ENCODE assay signal across 8 mouse cellular contexts in genomic region chr4:147131837-147132459, GRCm38 (mm10). TPM values are rescaled to one million over a fixed set of nuclear protein-coding genes. Genes with fewer than 3 reads are reported as not detected.
DNase-seq lines count a peak whose midpoint lies in the region; ATAC-seq and TF ChIP-seq lines count a peak whose summit lies in the region.
"Not testable (repeated sequence)": the region's sequence is repeated elsewhere in the genome, so short reads cannot be mapped to it uniquely, and the experiment has no call there.

Zfp991 (plus strand) TSS chr4:147132038.

- not testable (repeated sequence) for ATAC-seq in embryonic facial prominence, embryonic 12.5 days (ENCODE audit: insufficient number of reproducible peaks, insufficient read depth, low FRiP score, low TSS enrichment); forebrain, embryonic 16.5 days; heart, postnatal 0 days (ENCODE audit: insufficient read depth, low read depth); limb, embryonic 12.5 days (ENCODE audit: insufficient number of reproducible peaks, insufficient read depth, low FRiP score, low TSS enrichment, low read depth)
- peak; percentile 53 for ATAC-seq in intestine, embryonic 15.5 days
- ATAC-seq in megakaryocyte, adult 5-6 weeks (ENCODE audit: poor library complexity, severe bottlenecking), result peak; percentile 100
- ATAC-seq in neutrophil, adult 5-6 weeks (ENCODE audit: extremely low read depth, insufficient number of reproducible peaks, low FRiP score, poor library complexity, severe bottlenecking), result 0 out of 2 replicates have a peak, but pooled peaks have one; percentile 36

- not testable (repeated sequence) for H3K9me3 ChIP-seq in ES-Bruce4 (replicated peaks; ENCODE audit: control insufficient read depth, insufficient read depth, low read length, poor library complexity, severe bottlenecking); embryonic facial prominence, embryonic 12.5 days; forebrain, embryonic 16.5 days (ENCODE audit: control insufficient read depth, low read length); heart, postnatal 0 days (replicated peaks; ENCODE audit: control insufficient read depth, low read length); intestine, embryonic 15.5 days; limb, embryonic 12.5 days

- not testable (repeated sequence) for DNase-seq in heart, postnatal 0 days (ENCODE audit: low spot score)

- not testable (repeated sequence) for H3K27ac ChIP-seq in ES-Bruce4 (ENCODE audit: insufficient read depth, low read length); embryonic facial prominence, embryonic 12.5 days; forebrain, embryonic 16.5 days (ENCODE audit: low read length); heart, postnatal 0 days (ENCODE audit: low read depth); intestine, embryonic 15.5 days; limb, embryonic 12.5 days

- TF ChIP-seq POLR2A in ES-Bruce4 (IDR thresholded peaks at IDR 0.05; ENCODE audit: insufficient read depth, low read length), result not testable (repeated sequence)

- not testable (repeated sequence) for H3K27me3 ChIP-seq in ES-Bruce4 (ENCODE audit: control insufficient read depth, insufficient read depth, low read length, poor library complexity, severe bottlenecking); embryonic facial prominence, embryonic 12.5 days; forebrain, embryonic 16.5 days (replicated peaks; ENCODE audit: control insufficient read depth, insufficient read depth, low read length); heart, postnatal 0 days (ENCODE audit: control insufficient read depth, insufficient read depth, low read length); intestine, embryonic 15.5 days (replicated peaks); limb, embryonic 12.5 days

- 29% methylated on average over 2 of the region's 15 CpGs for WGBS in embryonic facial prominence, embryonic 12.5 days
- WGBS in forebrain, embryonic 16.5 days, result 40% methylated on average over 2 of the region's 15 CpGs
- WGBS in heart, postnatal 0 days, result 27% methylated on average over 2 of the region's 15 CpGs
- 29% methylated on average over 2 of the region's 15 CpGs for WGBS in intestine, embryonic 15.5 days
- 47% methylated on average over 2 of the region's 15 CpGs for WGBS in limb, embryonic 12.5 days

- 0 out of 2 replicates have a peak within 1 kb of the TSS, but pooled peaks have one; percentile 48 for H3K9ac ChIP-seq in ES-Bruce4 (ENCODE audit: low read depth, poor library complexity, severe bottlenecking)
- H3K9ac ChIP-seq in embryonic facial prominence, embryonic 12.5 days; forebrain, embryonic 16.5 days (replicated peaks; ENCODE audit: low read depth, low read length); heart, postnatal 0 days (replicated peaks; ENCODE audit: low read depth, low read length); intestine, embryonic 15.5 days; limb, embryonic 12.5 days (replicated peaks): not testable (repeated sequence)

- not testable (repeated sequence) for TF ChIP-seq EP300 in ES-Bruce4 (IDR thresholded peaks at IDR 0.05; ENCODE audit: insufficient read depth, low read depth, low read length); heart, postnatal 0 days (IDR thresholded peaks at IDR 0.05; ENCODE audit: low read depth)

- H3K4me1 ChIP-seq in ES-Bruce4 (ENCODE audit: control insufficient read depth, insufficient read depth, low read length); embryonic facial prominence, embryonic 12.5 days; forebrain, embryonic 16.5 days (replicated peaks; ENCODE audit: control insufficient read depth, insufficient read depth, low read length); heart, postnatal 0 days (ENCODE audit: control insufficient read depth, insufficient read depth); intestine, embryonic 15.5 days (replicated peaks); limb, embryonic 12.5 days (replicated peaks): not testable (repeated sequence)

- not testable (repeated sequence) for TF ChIP-seq CTCF in ES-Bruce4 (IDR thresholded peaks at IDR 0.05; ENCODE audit: low read depth, low read length); heart, postnatal 0 days (IDR thresholded peaks at IDR 0.05; ENCODE audit: low read depth)

- H3K4me3 ChIP-seq in ES-Bruce4 (ENCODE audit: low read depth, low read length), result peak within 1 kb of the TSS; percentile 56
- peak within 1 kb of the TSS; percentile 27; the same call in 1 of the 2 replicates for H3K4me3 ChIP-seq in embryonic facial prominence, embryonic 12.5 days
- H3K4me3 ChIP-seq in forebrain, embryonic 16.5 days (replicated peaks; ENCODE audit: low read length), result peak within 1 kb of the TSS; percentile 26
- H3K4me3 ChIP-seq in heart, postnatal 0 days (ENCODE audit: low read depth, low read length), result peak within 1 kb of the TSS; percentile 28
- not testable (repeated sequence) for H3K4me3 ChIP-seq in intestine, embryonic 15.5 days (replicated peaks)
- peak within 1 kb of the TSS; percentile 30 for H3K4me3 ChIP-seq in limb, embryonic 12.5 days (replicated peaks)

- H3K36me3 ChIP-seq in ES-Bruce4 (ENCODE audit: control insufficient read depth, insufficient read depth, low read length, poor library complexity, severe bottlenecking); embryonic facial prominence, embryonic 12.5 days; forebrain, embryonic 16.5 days (ENCODE audit: control insufficient read depth, insufficient read depth); heart, postnatal 0 days (replicated peaks; ENCODE audit: control insufficient read depth, insufficient read depth, low read length); intestine, embryonic 15.5 days; limb, embryonic 12.5 days: not testable (repeated sequence)

- H3K4me2 ChIP-seq in embryonic facial prominence, embryonic 12.5 days (replicated peaks); forebrain, embryonic 16.5 days (ENCODE audit: low read length); intestine, embryonic 15.5 days (replicated peaks): not testable (repeated sequence)
- H3K4me2 ChIP-seq in heart, postnatal 0 days (ENCODE audit: low read depth, low read length), result peak within 1 kb of the TSS; percentile 30; the same call in 1 of the 2 replicates
- peak within 1 kb of the TSS; percentile 21; the same call in 1 of the 2 replicates for H3K4me2 ChIP-seq in limb, embryonic 12.5 days

RNA-seq across cellular contexts. Expression of gene Zfp991, which starts in this region (rescaled TPM):
- 28.6 and 32.7 TPM in 2 replicates for polyA plus RNA-seq in ES-Bruce4 (2011; ENCODE audit: insufficient read depth, insufficient read length, low read depth, missing spikeins)
- polyA plus RNA-seq in embryonic facial prominence, embryonic 12.5 days (2016; fragmentation: Nextera tagmentation; extraction: Ambion mirVana), result 8.0 TPM in 2 replicates
- polyA plus RNA-seq in forebrain, embryonic 16.5 days (2015; fragmentation: Nextera tagmentation; extraction: Ambion mirVana), result 3.9 and 4.1 TPM in 2 replicates
- 1.8 and 2.5 TPM in 2 replicates for total RNA-seq in heart, postnatal 0 days (2014; rRNA removed; ENCODE audit: low replicate concordance)
- 4.9 and 5.7 TPM in 2 replicates for polyA plus RNA-seq in heart, postnatal 0 days (2015; fragmentation: Nextera tagmentation; extraction: Ambion mirVana)
- polyA plus RNA-seq in intestine, embryonic 15.5 days (2015; fragmentation: Nextera tagmentation; extraction: Ambion mirVana), result 8.7 and 8.9 TPM in 2 replicates
- polyA plus RNA-seq in limb, embryonic 12.5 days (2016; fragmentation: Nextera tagmentation; extraction: Ambion mirVana), result 9.5 and 11.2 TPM in 2 replicates
- 50.9 and 68.8 TPM in 2 replicates for total RNA-seq in megakaryocyte, adult 5-6 weeks (2015)
- 39.6 and 47.2 TPM in 2 replicates for total RNA-seq in megakaryocyte, adult 5-6 weeks (2017)
- total RNA-seq in neutrophil, adult 5-6 weeks (2017), result 4.0 and 5.4 TPM in 2 replicates
